Mouse (Mus musculus): ENCODE measurements around the gene Gm14459. TPM values are rescaled to one million over a fixed set of nuclear protein-coding genes. Genes with fewer than 3 reads are reported as not detected.
"Not testable (repeated sequence)": the region's sequence is repeated elsewhere in the genome, so short reads cannot be mapped to it uniquely, and the experiment has no call there.

Gene Gm14459
- total RNA-seq (2021) = not detected

- intact Hi-C loops (cut with DNase I) = no loop called here
- DNase-seq (ENCODE audit: low spot score in 2 of 2) = no peak
Observed at GRCm38 (mm10) chrX:8524854-8525253, at the start of gene Gm14459. Gene Gm14459 (minus strand): TSS chrX:8524954.

GRCm38 (mm10) chrX:8548155-8548554 lies 23.4 kb upstream of the Gm14459 start, which contains the start of gene Ssxb6:
Gene Ssxb6 (minus strand): TSS chrX:8548255.
- intact Hi-C loops (cut with DNase I) = loop anchor here (5.0 kb wide), 1 partner anchor 134 kb away; no protein-coding TSS in a partner anchor
- not testable (repeated sequence) for DNase-seq (ENCODE audit: low spot score in 2 of 2)

Other genes with a start within 250 kb of the Gm14459 start
- gene Ssxb10, start 197.5 kb downstream of the Gm14459 start, total RNA-seq (2021) = not detected
- not detected for gene Ssxb9, start 158.0 kb downstream of the Gm14459 start, total RNA-seq (2021)
- gene Ssxb1, start 111.6 kb downstream of the Gm14459 start, total RNA-seq (2021) = not detected
- not detected for gene Ssxb2, start 63.2 kb downstream of the Gm14459 start, total RNA-seq (2021)
- gene Ssxb6, start 23.3 kb upstream of the Gm14459 start, total RNA-seq (2021) = not detected
- not detected for gene Ssxb3, start 66.9 kb upstream of the Gm14459 start, total RNA-seq (2021)
- not detected for gene Ssxb8, start 165.9 kb upstream of the Gm14459 start, total RNA-seq (2021)
- gene Ssx9, start 223.5 kb upstream of the Gm14459 start, total RNA-seq (2021) = not detected